Mouse (Mus musculus) adrenal gland, postnatal 4 days (tissue): ENCODE data around the gene Alx1. TPM values are rescaled to one million over a fixed set of nuclear protein-coding genes. Genes with fewer than 3 reads are reported as not detected.

Source experiments
- total RNA-seq, 2 experiments: library from RNA; stranded (reverse); gene quantifications; 2 replicates each; pipeline ENCODE4 v1.2.3; 2021

The Alx1 gene
- total RNA-seq, 2 experiments from 2014 or later = 0.31 to 4.7 TPM

Other genes starting within 250 kb of the Alx1 start
- 1 to 10 TPM in 1 of 2 experiments, under 1 TPM in 1; 0.82 to 4.3 TPM for gene Lrriq1, start 206.1 kb upstream of the Alx1 start, total RNA-seq